Mouse (Mus musculus) granulocyte monocyte progenitor cell, adult 5-6 weeks (primary cell): ENCODE data around the gene Ddx24. TPM values are rescaled to one million over a fixed set of nuclear protein-coding genes. Genes with fewer than 3 reads are reported as not detected.

Experiments
- total RNA-seq, 2 experiments: library from RNA; stranded (forward) in 1 of 2; stranded (reverse) in 1 of 2; fragments of 200-712, 200-1000 nt in 1 of 2; fragments of >200 nt in 1 of 2; fragmentation: Nextera tagmentation in 1 of 2; gene quantifications; 2 replicates each; pipeline ENCODE4 v1.2.3; 2014 to 2017

Ddx24 gene
- total RNA-seq, 2 experiments from 2014 or later: 54.0 to 103 TPM

Other genes starting within 250 kb of the Ddx24 start
- gene Prima1, start 183.7 kb downstream of the Ddx24 start, total RNA-seq (2014; fragmentation: Nextera tagmentation): not detected in 2 replicates
- gene Prima1, start 183.7 kb downstream of the Ddx24 start, total RNA-seq (2017): not detected in 2 replicates
- gene Fam181a, start 114.9 kb downstream of the Ddx24 start, total RNA-seq (2014; fragmentation: Nextera tagmentation): not detected in 2 replicates
- gene Fam181a, start 114.9 kb downstream of the Ddx24 start, total RNA-seq (2017): not detected in 2 replicates
- not detected in 2 replicates for gene Asb2, start 69.8 kb downstream of the Ddx24 start, total RNA-seq (2014; fragmentation: Nextera tagmentation)
- gene Asb2, start 69.8 kb downstream of the Ddx24 start, total RNA-seq (2017): 0.41 TPM in 1 of 2 replicates, not detected in the other
- gene Otub2, start 37.1 kb downstream of the Ddx24 start, total RNA-seq (2014; fragmentation: Nextera tagmentation): 0.56 and 0.66 TPM in 2 replicates
- 0.67 and 0.78 TPM in 2 replicates for gene Otub2, start 37.1 kb downstream of the Ddx24 start, total RNA-seq (2017)
- gene 9330161L09Rik, start 18.0 kb downstream of the Ddx24 start, total RNA-seq (2014; fragmentation: Nextera tagmentation): 1.3 and 5.6 TPM in 2 replicates
- 0.31 and 0.52 TPM in 2 replicates for gene 9330161L09Rik, start 18.0 kb downstream of the Ddx24 start, total RNA-seq (2017)
- gene Ifi27, start 8.4 kb upstream of the Ddx24 start, total RNA-seq (2014; fragmentation: Nextera tagmentation): 57.2 and 75.3 TPM in 2 replicates
- gene Ifi27, start 8.4 kb upstream of the Ddx24 start, total RNA-seq (2017): 24.0 and 53.0 TPM in 2 replicates
- gene Ifi27l2a, start 17.9 kb upstream of the Ddx24 start, total RNA-seq (2014; fragmentation: Nextera tagmentation): 1.3 and 8.9 TPM in 2 replicates
- 3.5 and 4.0 TPM in 2 replicates for gene Ifi27l2a, start 17.9 kb upstream of the Ddx24 start, total RNA-seq (2017)
- gene Ifi27l2b, start 31.4 kb upstream of the Ddx24 start, total RNA-seq (2014; fragmentation: Nextera tagmentation): not detected in 2 replicates
- not detected in 2 replicates for gene Ifi27l2b, start 31.4 kb upstream of the Ddx24 start, total RNA-seq (2017)
- 0.43 TPM in 1 of 2 replicates, not detected in the other for gene Ppp4r4, start 106.5 kb upstream of the Ddx24 start, total RNA-seq (2014; fragmentation: Nextera tagmentation)
- gene Ppp4r4, start 106.5 kb upstream of the Ddx24 start, total RNA-seq (2017): 0.30 TPM in 1 of 2 replicates, not detected in the other
- not detected in 2 replicates for gene Serpina10, start 205.6 kb upstream of the Ddx24 start, total RNA-seq (2014; fragmentation: Nextera tagmentation)
- gene Serpina10, start 205.6 kb upstream of the Ddx24 start, total RNA-seq (2017): not detected in 2 replicates
- gene Serpina6, start 231.4 kb upstream of the Ddx24 start, total RNA-seq (2014; fragmentation: Nextera tagmentation): not detected in 2 replicates
- gene Serpina6, start 231.4 kb upstream of the Ddx24 start, total RNA-seq (2017): not detected in 2 replicates